Comparison of ENCODE assay signal across 18 mouse cellular contexts in the genomic region with DNA sequence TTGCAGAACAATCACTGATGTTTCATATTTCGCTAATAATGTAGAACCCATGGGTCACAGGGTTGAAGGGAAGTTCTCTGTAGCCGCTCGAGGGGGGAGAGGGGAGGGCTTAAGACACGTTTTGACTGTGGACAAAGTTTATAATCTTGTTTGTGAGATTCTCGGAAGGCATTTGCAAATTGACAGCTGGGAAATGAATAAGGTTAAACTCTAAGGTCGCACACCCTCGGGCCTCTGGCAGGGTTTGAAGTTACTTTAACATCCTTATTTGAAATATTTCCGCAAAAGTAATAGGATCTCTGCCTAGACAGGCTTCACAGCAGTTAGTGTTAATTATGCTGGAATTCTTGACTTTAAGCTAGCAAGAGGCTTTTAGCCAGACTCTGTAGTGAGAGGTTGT. TPM values are rescaled to one million over a fixed set of nuclear protein-coding genes. Genes with fewer than 3 reads are reported as not detected.
A peak's percentile ranks its signal among the peaks of the same experiment; 100 is the strongest.
DNase-seq lines count a peak whose midpoint lies in the region; ATAC-seq lines count a peak whose summit lies in the region.
"Had no signal": no experiment of that assay in that cellular context is flagged by ENCODE, and none has a peak within 500 bp of the region (broad histone marks: within the 10 kb centered on the region; RNA-seq: fewer than 3 reads in every experiment).

No protein-coding gene starts in this region.

- no peaks in the 10 kb centered on the region for H3K27me3 ChIP-seq in hindbrain, embryonic 10.5 days (ENCODE audit: insufficient read depth, poor library complexity, severe bottlenecking)
- no peaks in the 10 kb centered on the region for H3K27me3 ChIP-seq in hindbrain, embryonic 14.5 days (ENCODE audit: control insufficient read depth, insufficient read depth, low read length)
- no peaks in the 10 kb centered on the region for H3K27me3 ChIP-seq in embryonic facial prominence, embryonic 11.5 days (ENCODE audit: control insufficient read depth, insufficient read depth, low read length)
- H3K27me3 ChIP-seq in kidney, embryonic 14.5 days (ENCODE audit: control insufficient read depth, insufficient read depth, low read length) = no peaks in the 10 kb centered on the region
- no peaks in the 10 kb centered on the region for H3K27me3 ChIP-seq in limb, embryonic 10.5 days (ENCODE audit: low read depth, poor library complexity, severe bottlenecking)
- H3K27me3 ChIP-seq: liver, embryonic 13.5 days; Patski had no signal

- no peaks in the 10 kb centered on the region for H3K36me3 ChIP-seq in hindbrain, embryonic 10.5 days
- H3K36me3 ChIP-seq in hindbrain, embryonic 14.5 days (replicated peaks; ENCODE audit: control insufficient read depth, insufficient read depth) = no peaks in the 10 kb centered on the region
- no peaks in the 10 kb centered on the region for H3K36me3 ChIP-seq in embryonic facial prominence, embryonic 11.5 days (replicated peaks; ENCODE audit: control insufficient read depth, insufficient read depth, low read depth, low read length)
- no peaks in the 10 kb centered on the region for H3K36me3 ChIP-seq in kidney, embryonic 14.5 days (ENCODE audit: control insufficient read depth, insufficient read depth, low read length)
- H3K36me3 ChIP-seq in limb, embryonic 10.5 days = no peaks in the 10 kb centered on the region
- H3K36me3 ChIP-seq: liver, embryonic 13.5 days had no signal

- no peaks in the 10 kb centered on the region for H3K9me3 ChIP-seq in hindbrain, embryonic 10.5 days
- H3K9me3 ChIP-seq in hindbrain, embryonic 14.5 days (ENCODE audit: control insufficient read depth, low read length) = no peaks in the 10 kb centered on the region
- H3K9me3 ChIP-seq in embryonic facial prominence, embryonic 11.5 days (replicated peaks; ENCODE audit: control insufficient read depth, low read length) = no peaks in the 10 kb centered on the region
- no peaks in the 10 kb centered on the region for H3K9me3 ChIP-seq in kidney, embryonic 14.5 days (ENCODE audit: control insufficient read depth, low read length)
- H3K9me3 ChIP-seq in limb, embryonic 10.5 days (replicated peaks) = no peaks in the 10 kb centered on the region
- H3K9me3 ChIP-seq: liver, embryonic 13.5 days had no signal

- no peak overlapping the region for H3K4me2 ChIP-seq in hindbrain, embryonic 14.5 days (replicated peaks)
- H3K4me2 ChIP-seq in embryonic facial prominence, embryonic 11.5 days (ENCODE audit: low read depth, low read length) = no peak overlapping the region
- H3K4me2 ChIP-seq in kidney, embryonic 14.5 days (replicated peaks; ENCODE audit: low read depth, low read length) = no peak overlapping the region
- H3K4me2 ChIP-seq: heart, embryonic 11.5 days; liver, embryonic 13.5 days had no signal

- DNase-seq in hindbrain, embryonic 10.5 days (ENCODE audit: low spot score) = no peak
- DNase-seq in hindbrain, embryonic 14.5 days (ENCODE audit: low spot score) = no peak
- DNase-seq in embryonic facial prominence, embryonic 11.5 days (ENCODE audit: low spot score) = peak; percentile 62
- no peak for DNase-seq in limb, embryonic 10.5 days (ENCODE audit: low spot score)
- no peak for DNase-seq in MN1 (ENCODE audit: low spot score)
- DNase-seq in adipocyte (ENCODE audit: low spot score) = no peak
- DNase-seq in adrenal gland, postnatal 10 days = no peak
- DNase-seq: B cell, adult 2 months; cerebellum, postnatal 10 days; liver, embryonic 13.5 days; midbrain, embryonic 14.5 days; retina, postnatal 1 day had no signal

- 62% methylated on average over 8 of the region's 8 CpGs for WGBS in hindbrain, embryonic 10.5 days
- WGBS in hindbrain, embryonic 14.5 days = 71% methylated on average over 8 of the region's 8 CpGs
- 22% methylated on average over 8 of the region's 8 CpGs for WGBS in embryonic facial prominence, embryonic 11.5 days
- 24% methylated on average over 8 of the region's 8 CpGs for WGBS in kidney, embryonic 14.5 days
- WGBS in limb, embryonic 10.5 days = 46% methylated on average over 8 of the region's 8 CpGs

- H3K4me3 ChIP-seq in hindbrain, embryonic 10.5 days = no peak overlapping the region
- no peak overlapping the region for H3K4me3 ChIP-seq in hindbrain, embryonic 14.5 days (replicated peaks; ENCODE audit: low read length)
- no peak overlapping the region for H3K4me3 ChIP-seq in embryonic facial prominence, embryonic 11.5 days (ENCODE audit: low read depth, low read length)
- no peak overlapping the region for H3K4me3 ChIP-seq in kidney, embryonic 14.5 days (ENCODE audit: low read length)
- no peak overlapping the region for H3K4me3 ChIP-seq in limb, embryonic 10.5 days
- H3K4me3 ChIP-seq: liver, embryonic 13.5 days had no signal

- H3K9ac ChIP-seq in hindbrain, embryonic 14.5 days = no peak overlapping the region
- H3K9ac ChIP-seq in embryonic facial prominence, embryonic 11.5 days (replicated peaks; ENCODE audit: low read length) = no peak overlapping the region
- H3K9ac ChIP-seq in kidney, embryonic 14.5 days (ENCODE audit: low read depth, low read length) = no peak overlapping the region
- H3K9ac ChIP-seq: liver, embryonic 13.5 days had no signal

- no peak for ATAC-seq in hindbrain, embryonic 14.5 days (ENCODE audit: low FRiP score)
- ATAC-seq in embryonic facial prominence, embryonic 11.5 days (replicated peaks; ENCODE audit: insufficient number of reproducible peaks, low FRiP score, low TSS enrichment, low read depth) = no peak
- no peak for ATAC-seq in kidney, embryonic 14.5 days (ENCODE audit: low FRiP score, low TSS enrichment)
- ATAC-seq: activated CD4-positive, CD25-positive, alpha-beta regulatory T cell, adult 4 months; forebrain, embryonic 16.5 days; hindbrain, embryonic 16.5 days; Patski had no signal

- peak overlapping the region; percentile 51 for H3K27ac ChIP-seq in hindbrain, embryonic 10.5 days
- no peak overlapping the region for H3K27ac ChIP-seq in hindbrain, embryonic 14.5 days
- H3K27ac ChIP-seq in embryonic facial prominence, embryonic 11.5 days (replicated peaks; ENCODE audit: low read depth, low read length) = peak overlapping the region; percentile 41; the same call in 1 of the 2 replicates
- peak overlapping the region; percentile 55; the same call in 1 of the 2 replicates for H3K27ac ChIP-seq in kidney, embryonic 14.5 days (ENCODE audit: low read depth, low read length)
- peak overlapping the region; percentile 53; the same call in 1 of the 2 replicates for H3K27ac ChIP-seq in limb, embryonic 10.5 days
- H3K27ac ChIP-seq: liver, embryonic 13.5 days had no signal

- H3K4me1 ChIP-seq in hindbrain, embryonic 10.5 days (replicated peaks) = peaks cover 37% of the 10 kb centered on the region
- peaks cover 7% of the 10 kb centered on the region for H3K4me1 ChIP-seq in hindbrain, embryonic 14.5 days (replicated peaks; ENCODE audit: control insufficient read depth, insufficient read depth, low read length)
- H3K4me1 ChIP-seq in embryonic facial prominence, embryonic 11.5 days (ENCODE audit: control insufficient read depth, insufficient read depth, low read length) = no peaks in the 10 kb centered on the region; the same call in 1 of the 2 replicates
- H3K4me1 ChIP-seq in kidney, embryonic 14.5 days (ENCODE audit: control insufficient read depth, insufficient read depth, low read length) = peaks cover 35% of the 10 kb centered on the region
- peaks cover 45% of the 10 kb centered on the region for H3K4me1 ChIP-seq in limb, embryonic 10.5 days

RNA-seq across cellular contexts. Expression of gene Tgfbi, which starts 43.1 kb away (rescaled TPM):
- 38.4 and 42.9 TPM in 2 replicates for polyA plus RNA-seq in hindbrain, embryonic 10.5 days (2016; fragmentation: Nextera tagmentation; extraction: Ambion mirVana)
- 5.2 and 7.1 TPM in 2 replicates for polyA plus RNA-seq in hindbrain, embryonic 14.5 days (2014; fragmentation: Nextera tagmentation; extraction: Ambion mirVana)
- polyA plus RNA-seq in embryonic facial prominence, embryonic 11.5 days (2014; fragmentation: Nextera tagmentation; extraction: Ambion mirVana) = 85.8 and 93.6 TPM in 2 replicates
- 76.2 and 105 TPM in 2 replicates for polyA plus RNA-seq in kidney, embryonic 14.5 days (2014; fragmentation: Nextera tagmentation; extraction: Ambion mirVana)
- 26.3 and 38.9 TPM in 2 replicates for polyA plus RNA-seq in limb, embryonic 10.5 days (2016; fragmentation: Nextera tagmentation; extraction: Ambion mirVana)
- total RNA-seq in adrenal gland, postnatal 10 days (2021) = 10 to 100 TPM; 52.0 to 57.7 TPM

RNA-seq across cellular contexts. Expression of gene Smad5, which starts 50.4 kb away (rescaled TPM):
- 31.4 and 34.4 TPM in 2 replicates for polyA plus RNA-seq in hindbrain, embryonic 10.5 days (2016; fragmentation: Nextera tagmentation; extraction: Ambion mirVana)
- 32.3 and 33.8 TPM in 2 replicates for polyA plus RNA-seq in hindbrain, embryonic 14.5 days (2014; fragmentation: Nextera tagmentation; extraction: Ambion mirVana)
- polyA plus RNA-seq in embryonic facial prominence, embryonic 11.5 days (2014; fragmentation: Nextera tagmentation; extraction: Ambion mirVana) = 54.4 and 57.4 TPM in 2 replicates
- 32.9 and 62.2 TPM in 2 replicates for polyA plus RNA-seq in kidney, embryonic 14.5 days (2014; fragmentation: Nextera tagmentation; extraction: Ambion mirVana)
- polyA plus RNA-seq in limb, embryonic 10.5 days (2016; fragmentation: Nextera tagmentation; extraction: Ambion mirVana) = 42.1 and 52.3 TPM in 2 replicates
- total RNA-seq in adrenal gland, postnatal 10 days (2021) = 10 to 100 TPM; 51.6 to 59.0 TPM
